Mouse (Mus musculus) kidney, embryonic 15.5 days (tissue): ENCODE data around the gene Magea3. TPM values are rescaled to one million over a fixed set of nuclear protein-coding genes. Genes with fewer than 3 reads are reported as not detected.
"Not testable (repeated sequence)": the region's sequence is repeated elsewhere in the genome, so short reads cannot be mapped to it uniquely, and the experiment has no call there.

Experiments
- ATAC-seq: fragments of 200-750 bp; cut with Nextera tagmentation; replicated peaks from 2 replicates; pipeline ENCODE4 v1.8.0; 2017; ENCODE audit warnings: moderate TSS enrichment; ENCODE audit not compliant: low FRiP score
- H3K27ac ChIP-seq: fragments of 300-500 bp; sonication (generic); 2 replicates; pipeline ENCODE4 v1.5.1; 2015; ENCODE audit warnings: mild to moderate bottlenecking, inconsistent platforms
- H3K27me3 ChIP-seq: fragments of 300-500 bp; sonication (generic); 2 replicates; pipeline ENCODE4 v1.6.1; 2015; ENCODE audit warnings: inconsistent platforms
- H3K36me3 ChIP-seq: fragments of 300-500 bp; sonication (generic); 2 replicates; pipeline ENCODE4 v1.6.1; 2015; ENCODE audit warnings: inconsistent platforms
- H3K4me1 ChIP-seq: fragments of 300-500 bp; sonication (generic); 2 replicates; pipeline ENCODE4 v1.6.1; 2015; ENCODE audit warnings: inconsistent platforms
- H3K4me2 ChIP-seq: fragments of 300-500 bp; sonication (generic); 2 replicates; pipeline ENCODE4 v1.6.1; 2015; ENCODE audit warnings: moderate library complexity, mild to moderate bottlenecking, inconsistent platforms
- H3K4me3 ChIP-seq: fragments of 300-500 bp; sonication (generic); replicated peaks from 2 replicates; pipeline ENCODE4 v1.5.1; 2015; ENCODE audit warnings: mild to moderate bottlenecking, inconsistent platforms
- H3K9ac ChIP-seq: fragments of 300-500 bp; sonication (generic); 2 replicates; pipeline ENCODE4 v1.6.1; 2015; ENCODE audit warnings: mild to moderate bottlenecking, inconsistent platforms
- H3K9me3 ChIP-seq: fragments of 300-500 bp; sonication (generic); replicated peaks from 2 replicates; pipeline ENCODE4 v1.6.1; 2016; ENCODE audit warnings: inconsistent platforms
- WGBS: fragments of 180-500 bp; shearing (Covaris S2); methylation state at CpG from one replicate; pipeline ENCODE4 v1.1.7; 2015; ENCODE audit warnings: mixed read lengths; 5-methylcytosine and 5-hydroxymethylcytosine counted together
- polyA plus RNA-seq: library from polyadenylated mRNA; unstranded; fragments of >200 nt; fragmentation: Nextera tagmentation; extraction: Ambion mirVana; gene quantifications from 2 replicates; pipeline ENCODE4 v1.2.1, GENCODE M21; 2015

The Magea3 gene
- not detected in 2 replicates for polyA plus RNA-seq

- H3K9me3 ChIP-seq, H3K36me3 ChIP-seq, H3K4me3 ChIP-seq, H3K4me2 ChIP-seq, H3K27ac ChIP-seq, H3K27me3 ChIP-seq, H3K4me1 ChIP-seq, ATAC-seq, H3K9ac ChIP-seq: not testable (repeated sequence)
- WGBS, result 50% methylated on average over 1 of the region's 1 CpGs
Observed at GRCm38 (mm10) chrX:154949405-154949804, at the start of gene Magea3. Gene Magea3, minus strand, starts transcription at chrX:154949505.

- not testable (repeated sequence) for H3K9ac ChIP-seq, H3K4me2 ChIP-seq, H3K27ac ChIP-seq, ATAC-seq, H3K4me1 ChIP-seq, H3K27me3 ChIP-seq, H3K4me3 ChIP-seq, H3K36me3 ChIP-seq, H3K9me3 ChIP-seq
- WGBS, result 83% methylated on average over 11 of the region's 11 CpGs
Observed at GRCm38 (mm10) chrX:154995750-154996149, 46.4 kb upstream of the Magea3 start, which contains the start of gene Magea8. Gene Magea8, minus strand, starts transcription at chrX:154995850.

- H3K27ac ChIP-seq, H3K27me3 ChIP-seq, H3K9me3 ChIP-seq, H3K4me2 ChIP-seq, H3K9ac ChIP-seq, H3K36me3 ChIP-seq, ATAC-seq, H3K4me1 ChIP-seq, H3K4me3 ChIP-seq: not testable (repeated sequence)
- WGBS, result 68% methylated on average over 1 of the region's 1 CpGs
Observed at GRCm38 (mm10) chrX:154935887-154936286, 13.4 kb downstream of the Magea3 start, which contains the start of gene Magea6. Gene Magea6, minus strand, starts transcription at chrX:154935987.

Other genes starting within 250 kb of the Magea3 start
- gene Cldn34b1, start 59.2 kb downstream of the Magea3 start, polyA plus RNA-seq, result not detected in 2 replicates
- not detected in 2 replicates for gene Magea6, start 13.5 kb downstream of the Magea3 start, polyA plus RNA-seq
- not detected in 2 replicates for gene Magea8, start 46.3 kb upstream of the Magea3 start, polyA plus RNA-seq
- gene Magea5, start 113.6 kb upstream of the Magea3 start, polyA plus RNA-seq, result not detected in 2 replicates
- gene Magea1, start 140.3 kb upstream of the Magea3 start, polyA plus RNA-seq, result not detected in 2 replicates
- not detected in 2 replicates for gene Magea2, start 144.2 kb upstream of the Magea3 start, polyA plus RNA-seq
- gene Cldn34b2, start 178.9 kb upstream of the Magea3 start, polyA plus RNA-seq, result not detected in 2 replicates